Mouse (Mus musculus): ENCODE results near the gene Tpcn1. TPM values are rescaled to one million over a fixed set of nuclear protein-coding genes. Genes with fewer than 3 reads are reported as not detected.

Tpcn1 gene
- total RNA-seq, 2 experiments from 2014 or later, result 147 to 199 TPM

GRCm38 (mm10) chr5:120495064-120495702, 93.3 kb downstream of the Tpcn1 start:
- ATAC-seq (replicated peaks; ENCODE audit: low FRiP score, poor library complexity, severe bottlenecking), result no peak

DNA sequence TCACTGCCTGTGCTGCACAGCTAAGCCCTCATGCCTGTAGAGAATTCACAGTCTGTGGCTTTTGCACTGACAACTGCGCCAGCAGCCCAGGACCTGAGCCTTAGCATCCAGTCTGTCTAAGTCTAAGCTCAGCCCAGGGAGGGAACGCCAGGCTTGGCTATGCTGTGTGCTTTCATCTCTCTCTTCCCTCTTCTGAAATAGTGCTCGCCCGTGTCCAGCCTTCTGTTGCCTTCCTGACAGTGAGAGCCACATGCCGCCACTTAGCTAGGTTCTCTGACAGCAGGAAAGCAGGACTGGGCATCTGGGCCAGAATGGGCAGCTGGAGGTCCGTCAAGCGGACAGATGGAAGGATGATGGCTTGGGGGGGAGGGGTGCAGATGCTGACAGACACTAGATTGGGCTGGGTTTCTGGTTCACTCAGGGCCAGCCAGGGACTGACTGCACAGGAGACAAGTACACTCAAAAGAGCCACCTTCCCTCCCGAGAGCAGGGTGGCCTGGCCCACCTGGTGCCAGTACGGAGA, 94.5 kb downstream of the Tpcn1 start:
- ATAC-seq (replicated peaks; ENCODE audit: low FRiP score, poor library complexity, severe bottlenecking), result no peak

GRCm38 (mm10) chr5:120493440-120493839, 95.0 kb downstream of the Tpcn1 start:
- no peak for ATAC-seq (replicated peaks; ENCODE audit: low FRiP score, poor library complexity, severe bottlenecking)

DNA sequence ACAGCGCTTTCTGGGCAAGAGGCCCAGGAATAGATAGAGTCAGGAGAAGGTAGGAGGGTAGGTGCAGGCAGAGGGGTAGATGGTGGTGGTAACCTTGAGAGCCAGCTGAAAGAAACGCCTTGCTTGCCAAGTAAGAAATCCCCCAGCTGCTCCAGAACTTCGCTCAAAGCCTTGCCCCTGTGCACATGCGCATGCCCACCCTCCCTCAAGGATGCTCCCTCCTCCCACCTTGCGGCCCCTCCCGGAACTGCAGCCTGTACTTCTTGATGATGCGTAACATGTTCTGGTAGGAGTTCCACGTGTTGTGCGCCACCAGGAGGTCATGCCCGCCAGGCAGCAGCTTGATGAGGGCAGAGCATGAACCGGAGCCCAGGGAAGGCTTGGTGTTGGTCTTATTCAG, 96.0 kb downstream of the Tpcn1 start:
- ATAC-seq (replicated peaks; ENCODE audit: low FRiP score, poor library complexity, severe bottlenecking), result no peak

- ATAC-seq (replicated peaks; ENCODE audit: low FRiP score, poor library complexity, severe bottlenecking), result no peak
These were observed 97.7 kb downstream of the Tpcn1 start for GRCm38 (mm10) chr5:120490679-120491192.

DNA sequence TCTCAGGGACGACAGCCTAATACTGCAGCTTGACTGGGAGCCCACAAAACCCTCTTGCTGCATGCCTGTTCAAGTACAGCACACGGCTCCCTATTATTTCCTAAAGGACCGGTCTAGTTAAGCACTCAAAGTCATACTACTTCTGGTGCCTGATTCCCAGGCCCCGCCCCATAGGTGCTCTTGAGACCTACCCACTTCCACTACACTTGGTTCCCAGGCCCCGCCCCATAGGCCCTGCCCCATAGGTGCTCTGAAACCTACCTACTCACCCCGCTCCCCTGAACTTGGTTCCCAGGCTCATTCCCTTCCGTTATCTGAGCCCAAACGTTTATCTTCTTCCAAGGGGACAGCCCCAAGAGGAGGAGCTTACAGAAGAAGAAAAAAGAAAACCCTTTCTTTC, 100.6 kb downstream of the Tpcn1 start:
- ATAC-seq (replicated peaks; ENCODE audit: low FRiP score, poor library complexity, severe bottlenecking), result no peak

Other genes with a start within 250 kb of the Tpcn1 start
- gene Lhx5, start 157.0 kb downstream of the Tpcn1 start, total RNA-seq (2015; ENCODE audit: low replicate concordance), result not detected in 2 replicates
- not detected in 2 replicates for gene Lhx5, start 157.0 kb downstream of the Tpcn1 start, total RNA-seq (2017; ENCODE audit: low replicate concordance)
- not detected in 2 replicates for gene Sdsl, start 115.9 kb downstream of the Tpcn1 start, total RNA-seq (2015; ENCODE audit: low replicate concordance)
- 3.4 and 3.9 TPM in 2 replicates for gene Sdsl, start 115.9 kb downstream of the Tpcn1 start, total RNA-seq (2017; ENCODE audit: low replicate concordance)
- not detected in 2 replicates for gene Sds, start 112.1 kb downstream of the Tpcn1 start, total RNA-seq (2015; ENCODE audit: low replicate concordance)
- not detected in 2 replicates for gene Sds, start 112.1 kb downstream of the Tpcn1 start, total RNA-seq (2017; ENCODE audit: low replicate concordance)
- 1.7 and 7.7 TPM in 2 replicates for gene Plbd2, start 85.0 kb downstream of the Tpcn1 start, total RNA-seq (2015; ENCODE audit: low replicate concordance)
- 1.4 and 3.8 TPM in 2 replicates for gene Plbd2, start 85.0 kb downstream of the Tpcn1 start, total RNA-seq (2017; ENCODE audit: low replicate concordance)
- 14.2 and 17.1 TPM in 2 replicates for gene Slc8b1, start 77.5 kb downstream of the Tpcn1 start, total RNA-seq (2015; ENCODE audit: low replicate concordance)
- 6.1 and 8.4 TPM in 2 replicates for gene Slc8b1, start 77.5 kb downstream of the Tpcn1 start, total RNA-seq (2017; ENCODE audit: low replicate concordance)
- 3.8 and 10.4 TPM in 2 replicates for gene Iqcd, start 343 bp upstream of the Tpcn1 start, total RNA-seq (2015; ENCODE audit: low replicate concordance)
- 15.2 and 21.7 TPM in 2 replicates for gene Iqcd, start 343 bp upstream of the Tpcn1 start, total RNA-seq (2017; ENCODE audit: low replicate concordance)
- gene Rita1, start 23.9 kb upstream of the Tpcn1 start, total RNA-seq (2015; ENCODE audit: low replicate concordance), result 2.7 and 3.8 TPM in 2 replicates
- 0.84 TPM in 1 of 2 replicates, not detected in the other for gene Rita1, start 23.9 kb upstream of the Tpcn1 start, total RNA-seq (2017; ENCODE audit: low replicate concordance)
- gene Ddx54, start 24.1 kb upstream of the Tpcn1 start, total RNA-seq (2015; ENCODE audit: low replicate concordance), result 1.7 and 1.9 TPM in 2 replicates
- gene Ddx54, start 24.1 kb upstream of the Tpcn1 start, total RNA-seq (2017; ENCODE audit: low replicate concordance), result 5.2 and 6.0 TPM in 2 replicates
- gene Cfap73, start 45.6 kb upstream of the Tpcn1 start, total RNA-seq (2015; ENCODE audit: low replicate concordance), result not detected in 2 replicates
- not detected in 2 replicates for gene Cfap73, start 45.6 kb upstream of the Tpcn1 start, total RNA-seq (2017; ENCODE audit: low replicate concordance)
- not detected in 2 replicates for gene Rasal1, start 60.1 kb upstream of the Tpcn1 start, total RNA-seq (2015; ENCODE audit: low replicate concordance)
- gene Rasal1, start 60.1 kb upstream of the Tpcn1 start, total RNA-seq (2017; ENCODE audit: low replicate concordance), result not detected in 2 replicates
- gene Dtx1, start 123.3 kb upstream of the Tpcn1 start, total RNA-seq (2015; ENCODE audit: low replicate concordance), result not detected in 2 replicates
- gene Dtx1, start 123.3 kb upstream of the Tpcn1 start, total RNA-seq (2017; ENCODE audit: low replicate concordance), result not detected in 2 replicates
- 10.2 and 17.9 TPM in 2 replicates for gene Oas2, start 161.2 kb upstream of the Tpcn1 start, total RNA-seq (2015; ENCODE audit: low replicate concordance)
- gene Oas2, start 161.2 kb upstream of the Tpcn1 start, total RNA-seq (2017; ENCODE audit: low replicate concordance), result 3.8 and 7.0 TPM in 2 replicates
- gene Oas3, start 189.0 kb upstream of the Tpcn1 start, total RNA-seq (2015; ENCODE audit: low replicate concordance), result 67.2 and 98.2 TPM in 2 replicates
- 75.8 and 76.4 TPM in 2 replicates for gene Oas3, start 189.0 kb upstream of the Tpcn1 start, total RNA-seq (2017; ENCODE audit: low replicate concordance)
- gene Oas1e, start 206.9 kb upstream of the Tpcn1 start, total RNA-seq (2015; ENCODE audit: low replicate concordance), result 4.2 TPM in 1 of 2 replicates, not detected in the other
- 1.4 and 3.9 TPM in 2 replicates for gene Oas1e, start 206.9 kb upstream of the Tpcn1 start, total RNA-seq (2017; ENCODE audit: low replicate concordance)
- 1.7 and 9.8 TPM in 2 replicates for gene Oas1c, start 223.8 kb upstream of the Tpcn1 start, total RNA-seq (2015; ENCODE audit: low replicate concordance)
- 2.3 and 3.3 TPM in 2 replicates for gene Oas1c, start 223.8 kb upstream of the Tpcn1 start, total RNA-seq (2017; ENCODE audit: low replicate concordance)

All from erythroblast, adult 5-6 weeks (primary cell).